Mouse (Mus musculus) limb, embryonic 14.5 days (tissue): Measurements from ENCODE around the gene Lrrc3. TPM values are rescaled to one million over a fixed set of nuclear protein-coding genes. Genes with fewer than 3 reads are reported as not detected.

Experiments
- ATAC-seq: fragments of 200-750 bp; cut with Nextera tagmentation; 2 replicates; pipeline ENCODE4 v1.8.0; 2017; ENCODE audit warnings: low read depth, moderate number of reproducible peaks, moderate TSS enrichment; ENCODE audit not compliant: low FRiP score
- DNase-seq: peaks from one replicate; pipeline ENCODE4 v3.0.0-alpha.2; 2015; ENCODE audit warnings: low spot score
- H3K27ac ChIP-seq: fragments of 300-500 bp; sonication (generic); replicated peaks from 2 replicates; pipeline ENCODE4 v1.5.1; 2014; ENCODE audit warnings: low read depth, mild to moderate bottlenecking, low read length, moderate library complexity, mixed read lengths
- H3K27me3 ChIP-seq: fragments of 300-500 bp; sonication (generic); 2 replicates; pipeline ENCODE4 v1.6.1; 2014; ENCODE audit warnings: low read length, mixed read lengths; ENCODE audit not compliant: control insufficient read depth, insufficient read depth
- H3K36me3 ChIP-seq: fragments of 300-500 bp; sonication (generic); 2 replicates; pipeline ENCODE4 v1.6.1; 2014; ENCODE audit warnings: mild to moderate bottlenecking, low read length, moderate library complexity, mixed read lengths; ENCODE audit not compliant: control insufficient read depth, insufficient read depth
- H3K4me1 ChIP-seq: fragments of 300-500 bp; sonication (generic); 2 replicates; pipeline ENCODE4 v1.6.1; 2014; ENCODE audit warnings: antibody characterized with exemption, low read length, mixed read lengths; ENCODE audit not compliant: control insufficient read depth, insufficient read depth
- H3K4me2 ChIP-seq: fragments of 300-500 bp; sonication (generic); replicated peaks from 2 replicates; pipeline ENCODE4 v1.6.1; 2014; ENCODE audit warnings: low read depth, mild to moderate bottlenecking, low read length, moderate library complexity; ENCODE audit not compliant: severe bottlenecking
- H3K4me3 ChIP-seq: fragments of 300-500 bp; sonication (generic); replicated peaks from 2 replicates; pipeline ENCODE4 v1.5.1; 2014; ENCODE audit warnings: low read length
- H3K9ac ChIP-seq: fragments of 300-500 bp; sonication (generic); 2 replicates; pipeline ENCODE4 v1.6.1; 2014; ENCODE audit warnings: mild to moderate bottlenecking, low read depth, low read length, moderate library complexity; ENCODE audit not compliant: severe bottlenecking
- H3K9me3 ChIP-seq: fragments of 300-500 bp; sonication (generic); 2 replicates; pipeline ENCODE4 v1.6.1; 2016; ENCODE audit warnings: low read length; ENCODE audit not compliant: control insufficient read depth
- POLR2A ChIP-seq: fragments of 200-500 bp; IDR thresholded peaks from 2 replicates; pipeline ENCODE4 v1.8.0; 2012; ENCODE audit warnings: inconsistent platforms, mild to moderate bottlenecking, moderate library complexity, borderline replicate concordance; ENCODE audit not compliant: insufficient read depth, insufficient read length; ENCODE audit errors: extremely low read depth
- WGBS: fragments of 180-500 bp; shearing (Covaris S2); extraction: QIAGEN DNeasy Blood & Tissue Kit; methylation state at CpG from one replicate; pipeline ENCODE4 v1.1.7; 2014; 5-methylcytosine and 5-hydroxymethylcytosine counted together
- polyA plus RNA-seq, 2 experiments: library from polyadenylated mRNA; depleted of rRNA in 1 of 2; stranded (reverse) in 1 of 2; unstranded in 1 of 2; fragments of >200 nt; fragmentation: Nextera tagmentation in 1 of 2; extraction: Ambion mirVana in 1 of 2; gene quantifications; 2 replicates each; pipeline versions ENCODE4 v1.2.1 to v1.2.3; 2012 to 2014

The Lrrc3 gene
- polyA plus RNA-seq, 2 experiments = 3.6 TPM

DNA sequence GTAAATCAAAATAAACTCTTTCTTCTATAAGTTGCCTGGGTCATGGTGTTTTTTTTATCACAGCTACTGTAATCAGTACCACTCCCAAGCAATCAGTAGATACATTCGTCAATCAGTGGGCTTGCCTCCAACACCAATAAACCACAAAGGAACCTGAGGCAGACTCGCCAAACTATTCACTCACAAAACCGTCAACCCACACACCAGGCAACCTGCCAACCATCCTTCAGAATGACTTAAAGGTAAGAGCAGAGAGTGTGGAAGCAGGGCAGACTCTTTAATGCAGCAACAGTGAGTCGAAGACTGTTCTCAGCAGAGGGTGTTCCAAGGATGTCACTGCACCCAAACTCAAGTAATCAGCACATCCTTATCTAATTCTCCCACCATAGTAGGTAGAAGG, 20.3 kb upstream of the Lrrc3 start:
- H3K9me3 ChIP-seq = no peaks in the 10 kb centered on the region
- H3K27me3 ChIP-seq = no peaks in the 10 kb centered on the region
- no peak for ATAC-seq
- no peak overlapping the region for H3K27ac ChIP-seq
- 48% methylated on average over 4 of the region's 4 CpGs for WGBS
- no peaks in the 10 kb centered on the region for H3K4me1 ChIP-seq
- H3K36me3 ChIP-seq = no peaks in the 10 kb centered on the region
- no peak overlapping the region for H3K4me2 ChIP-seq
- no peak for TF ChIP-seq POLR2A
- DNase-seq = no peak
- H3K4me3 ChIP-seq = no peak overlapping the region
- H3K9ac ChIP-seq = no peak overlapping the region

DNA sequence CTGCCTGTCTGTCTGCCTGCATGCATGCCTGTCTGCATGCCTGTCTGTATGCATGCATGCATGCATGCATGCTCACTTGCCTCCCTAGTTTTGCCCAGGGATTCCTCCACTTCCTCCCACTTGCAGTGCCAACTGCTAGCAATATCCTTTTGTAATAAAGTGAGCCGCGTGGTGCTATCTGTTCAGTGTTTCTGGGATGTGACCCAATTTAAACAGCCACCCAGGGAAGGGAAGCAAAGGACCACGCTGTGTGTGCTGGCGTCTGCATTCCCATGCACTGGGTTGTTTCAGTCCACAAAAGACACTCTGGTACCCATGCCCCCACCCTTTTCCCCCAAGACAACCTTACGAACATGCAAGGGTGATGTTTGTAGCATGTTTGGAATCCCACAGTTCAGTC, 18.7 kb upstream of the Lrrc3 start:
- H3K9me3 ChIP-seq = no peaks in the 10 kb centered on the region
- no peak overlapping the region for H3K4me3 ChIP-seq
- 66% methylated on average over 5 of the region's 5 CpGs for WGBS
- H3K4me1 ChIP-seq = no peaks in the 10 kb centered on the region
- no peak for DNase-seq
- TF ChIP-seq POLR2A = no peak
- H3K27ac ChIP-seq = no peak overlapping the region
- no peaks in the 10 kb centered on the region for H3K27me3 ChIP-seq
- ATAC-seq = no peak
- H3K36me3 ChIP-seq = no peaks in the 10 kb centered on the region
- no peak overlapping the region for H3K4me2 ChIP-seq
- no peak overlapping the region for H3K9ac ChIP-seq

DNA sequence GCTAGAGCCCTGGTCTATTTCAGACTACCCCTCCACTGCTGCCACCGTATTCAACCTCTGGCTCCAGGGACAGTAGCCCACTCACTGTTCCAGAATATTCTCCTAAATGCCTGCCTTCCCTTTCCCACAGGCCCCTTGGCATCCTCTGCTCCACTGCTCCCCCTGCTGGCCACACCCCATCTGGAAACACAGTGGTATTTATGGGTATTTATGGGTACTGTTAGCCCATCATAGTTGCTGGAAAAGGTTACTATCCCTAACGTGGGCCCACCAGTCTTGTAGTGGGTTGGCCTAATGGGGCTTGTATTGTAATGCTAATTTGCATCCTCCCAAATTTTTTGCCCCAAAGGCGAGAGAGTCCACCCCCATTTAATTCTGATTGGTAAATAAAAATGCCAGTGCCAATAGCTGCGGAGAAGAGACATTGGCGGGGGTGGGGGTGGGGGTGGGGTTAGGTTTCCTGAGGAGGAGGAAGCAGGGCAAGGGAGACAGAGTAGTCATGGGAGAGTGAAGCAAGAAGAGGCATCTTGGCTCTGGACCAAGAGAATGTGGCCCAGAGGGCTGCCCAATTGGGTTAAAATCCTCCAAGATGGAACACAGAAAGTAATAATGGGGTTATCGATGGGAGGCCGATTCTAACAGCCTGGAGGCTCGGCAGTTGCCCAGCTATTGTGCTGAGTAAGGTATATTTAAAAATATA, 14.4 kb upstream of the Lrrc3 start:
- Histone ChIP-seq H3K36me3 (no peaks in the 10 kb centered on the region), H3K9ac (no peak overlapping the region), H3K27ac (no peak overlapping the region), H3K4me1 (no peaks in the 10 kb centered on the region), H3K4me3 (no peak overlapping the region), H3K4me2 (no peak overlapping the region), H3K9me3 (no peaks in the 10 kb centered on the region), H3K27me3 (no peaks in the 10 kb centered on the region)
- no peak for TF ChIP-seq POLR2A
- 58% methylated on average over 8 of the region's 8 CpGs for WGBS
- ATAC-seq = no peak
- no peak for DNase-seq

DNA sequence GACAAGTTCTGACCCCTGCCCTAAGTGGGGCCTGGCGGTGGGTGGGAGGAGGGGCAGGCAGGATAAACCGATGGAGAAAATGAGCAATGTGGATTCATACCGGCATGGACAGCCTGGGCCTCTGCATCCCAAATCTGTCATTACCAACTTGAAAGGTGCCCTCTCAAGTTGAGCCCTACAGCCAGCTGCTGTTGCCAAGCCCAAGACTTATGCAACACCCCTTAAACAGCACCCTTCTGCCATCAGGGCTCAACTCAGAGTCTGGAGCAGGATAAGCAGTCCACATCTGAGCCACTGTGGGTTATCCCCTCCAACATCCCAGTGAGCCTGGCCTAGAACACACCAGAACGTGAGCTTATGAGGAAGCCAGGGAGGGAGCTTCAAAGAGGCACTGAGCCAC, 11.0 kb upstream of the Lrrc3 start:
- no peaks in the 10 kb centered on the region for H3K36me3 ChIP-seq
- no peaks in the 10 kb centered on the region for H3K4me1 ChIP-seq
- no peaks in the 10 kb centered on the region for H3K9me3 ChIP-seq
- 69% methylated on average over 4 of the region's 4 CpGs for WGBS
- H3K4me3 ChIP-seq = no peak overlapping the region
- TF ChIP-seq POLR2A = no peak
- H3K27ac ChIP-seq = no peak overlapping the region
- ATAC-seq (no peak), DNase-seq (no peak)
- no peak overlapping the region for H3K9ac ChIP-seq
- H3K27me3 ChIP-seq = no peaks in the 10 kb centered on the region
- H3K4me2 ChIP-seq = no peak overlapping the region

DNA sequence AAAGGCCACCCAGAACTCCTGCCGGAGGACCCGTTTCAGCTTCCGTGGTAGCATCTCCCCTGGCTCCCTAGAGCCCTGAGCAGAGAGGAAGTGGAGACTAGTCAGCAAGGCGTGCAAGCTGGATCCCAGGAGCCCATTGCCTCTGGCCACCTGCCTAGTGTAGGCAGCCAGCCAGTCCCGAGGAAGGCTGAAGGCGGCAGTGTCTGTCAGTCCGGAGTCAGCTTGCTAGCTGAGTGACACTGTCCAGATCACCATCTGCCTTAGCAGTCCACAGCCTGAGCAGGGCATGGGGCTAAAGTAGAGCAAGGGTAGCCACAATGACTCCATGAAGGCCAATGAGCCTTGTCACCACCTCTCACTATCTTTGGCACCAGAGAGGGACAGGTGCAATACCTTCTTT, 10.3 kb upstream of the Lrrc3 start:
- 55% methylated on average over 7 of the region's 7 CpGs for WGBS
- no peak overlapping the region for H3K9ac ChIP-seq
- no peak for TF ChIP-seq POLR2A
- no peak overlapping the region for H3K4me3 ChIP-seq
- no peak for DNase-seq
- no peaks in the 10 kb centered on the region for H3K27me3 ChIP-seq
- no peaks in the 10 kb centered on the region for H3K9me3 ChIP-seq
- H3K4me2 ChIP-seq = no peak overlapping the region
- ATAC-seq = no peak
- no peaks in the 10 kb centered on the region for H3K36me3 ChIP-seq
- H3K4me1 ChIP-seq = no peaks in the 10 kb centered on the region
- no peak overlapping the region for H3K27ac ChIP-seq
